8 mouse cellular contexts compared by ENCODE assay signal in genomic region chr4:126429347-126430079, GRCm38 (mm10). TPM values are rescaled to one million over a fixed set of nuclear protein-coding genes. Genes with fewer than 3 reads are reported as not detected.
DNase-seq lines count a peak whose midpoint lies in the region; ATAC-seq and TF ChIP-seq lines count a peak whose summit lies in the region.

Ago3 (minus strand) TSS chr4:126429556.

- no peaks in the 10 kb centered on the region for H3K9me3 ChIP-seq in heart, embryonic 15.5 days (replicated peaks)
- no peaks in the 10 kb centered on the region for H3K9me3 ChIP-seq in liver, embryonic 14.5 days (ENCODE audit: control insufficient read depth, low read length)
- H3K9me3 ChIP-seq in neural tube, embryonic 11.5 days (ENCODE audit: control insufficient read depth, low read length): no peaks in the 10 kb centered on the region
- H3K9me3 ChIP-seq in stomach, postnatal 0 days (ENCODE audit: control insufficient read depth, low read length): no peaks in the 10 kb centered on the region

- no peaks in the 10 kb centered on the region for H3K36me3 ChIP-seq in heart, embryonic 15.5 days
- no peaks in the 10 kb centered on the region for H3K36me3 ChIP-seq in liver, embryonic 14.5 days (replicated peaks; ENCODE audit: control insufficient read depth, insufficient read depth, low read depth)
- no peaks in the 10 kb centered on the region for H3K36me3 ChIP-seq in neural tube, embryonic 11.5 days (ENCODE audit: control insufficient read depth, insufficient read depth, low read length)
- no peaks in the 10 kb centered on the region for H3K36me3 ChIP-seq in stomach, postnatal 0 days (ENCODE audit: control insufficient read depth, insufficient read depth, low read length)

- TF ChIP-seq EP300 in liver, embryonic 14.5 days (IDR thresholded peaks at IDR 0.05; ENCODE audit: low read depth): no peak
- peak; percentile 33 for TF ChIP-seq EP300 in stomach, postnatal 0 days (optimal IDR thresholded peaks at IDR 0.05)

- peak within 1 kb of the TSS; percentile 86 for H3K27ac ChIP-seq in brown adipose tissue, adult 24 weeks (replicated peaks; ENCODE audit: low read depth, low read length)
- peak within 1 kb of the TSS; percentile 86 for H3K27ac ChIP-seq in heart, embryonic 15.5 days
- peak within 1 kb of the TSS; percentile 83 for H3K27ac ChIP-seq in liver, embryonic 14.5 days
- peak within 1 kb of the TSS; percentile 81 for H3K27ac ChIP-seq in neural tube, embryonic 11.5 days (ENCODE audit: low read depth, low read length)
- H3K27ac ChIP-seq in stomach, postnatal 0 days (replicated peaks): peak within 1 kb of the TSS; percentile 87

- DNase-seq in CD4-positive, CD25-positive, alpha-beta regulatory T cell, adult 2 months (ENCODE audit: low read depth, low spot score): peak; percentile 93
- peak; percentile 71 for DNase-seq in fibroblast of lung, adult 2 months (ENCODE audit: low read depth)
- peak; percentile 93 to 97 for DNase-seq in kidney, postnatal 25 days
- peak; percentile 83 to 88 (median 84) for DNase-seq in liver, embryonic 14.5 days (ENCODE audit: low read depth in 3 of 3, low spot score in 3 of 3)
- DNase-seq in neural tube, embryonic 11.5 days (ENCODE audit: low spot score): peak; percentile 93
- DNase-seq in stomach, postnatal 0 days (ENCODE audit: low spot score): peak; percentile 96

- peak within 1 kb of the TSS; percentile 94 for H3K4me3 ChIP-seq in brown adipose tissue, adult 24 weeks (ENCODE audit: insufficient read depth, low read depth, low read length)
- H3K4me3 ChIP-seq in heart, embryonic 15.5 days: peak within 1 kb of the TSS; percentile 87
- H3K4me3 ChIP-seq in liver, embryonic 14.5 days (ENCODE audit: insufficient read depth in 1 of 2, low read depth in 2 of 2, low read length in 2 of 2): peak within 1 kb of the TSS; percentile 78 to 90
- peak within 1 kb of the TSS; percentile 91 for H3K4me3 ChIP-seq in neural tube, embryonic 11.5 days (ENCODE audit: low read depth, low read length)
- H3K4me3 ChIP-seq in stomach, postnatal 0 days (ENCODE audit: low read depth, low read length): peak within 1 kb of the TSS; percentile 72

- TF ChIP-seq CTCF in liver, embryonic 14.5 days (IDR thresholded peaks at IDR 0.05; ENCODE audit: low read depth): 0 out of 2 replicates have a peak, but pooled peaks have one; percentile 6
- TF ChIP-seq CTCF in stomach, postnatal 0 days (IDR thresholded peaks at IDR 0.05; ENCODE audit: low read depth): no peak

- WGBS in heart, embryonic 15.5 days: under 1% methylated on average over 65 of the region's 65 CpGs
- under 1% methylated on average over 65 of the region's 65 CpGs for WGBS in liver, embryonic 14.5 days (ENCODE audit: insufficient replicate concordance)
- under 1% methylated on average over 61 of the region's 65 CpGs for WGBS in neural tube, embryonic 11.5 days
- WGBS in stomach, postnatal 0 days: under 1% methylated on average over 46 of the region's 65 CpGs

- H3K27me3 ChIP-seq in heart, embryonic 15.5 days: no peaks in the 10 kb centered on the region
- no peaks in the 10 kb centered on the region for H3K27me3 ChIP-seq in liver, embryonic 14.5 days (ENCODE audit: control insufficient read depth, insufficient read depth, low read length)
- H3K27me3 ChIP-seq in neural tube, embryonic 11.5 days (ENCODE audit: control insufficient read depth, insufficient read depth, low read length): no peaks in the 10 kb centered on the region
- H3K27me3 ChIP-seq in stomach, postnatal 0 days (ENCODE audit: control insufficient read depth, insufficient read depth, low read length): no peaks in the 10 kb centered on the region

- H3K4me2 ChIP-seq in heart, embryonic 15.5 days: peak within 1 kb of the TSS; percentile 91
- H3K4me2 ChIP-seq in liver, embryonic 14.5 days (ENCODE audit: low read depth): peak within 1 kb of the TSS; percentile 98
- H3K4me2 ChIP-seq in neural tube, embryonic 11.5 days (ENCODE audit: low read depth): peak within 1 kb of the TSS; percentile 92
- H3K4me2 ChIP-seq in stomach, postnatal 0 days (replicated peaks; ENCODE audit: low read depth): peak within 1 kb of the TSS; percentile 87

- H3K9ac ChIP-seq in heart, embryonic 15.5 days: peak within 1 kb of the TSS; percentile 78
- H3K9ac ChIP-seq in liver, embryonic 14.5 days (replicated peaks): peak within 1 kb of the TSS; percentile 92
- H3K9ac ChIP-seq in neural tube, embryonic 11.5 days (ENCODE audit: low read length): peak within 1 kb of the TSS; percentile 87
- H3K9ac ChIP-seq in stomach, postnatal 0 days (ENCODE audit: low read length): peak within 1 kb of the TSS; percentile 76

- H3K4me1 ChIP-seq in brown adipose tissue, adult 24 weeks (ENCODE audit: control insufficient read depth, insufficient read depth, insufficient read length, low read length): no peaks in the 10 kb centered on the region
- peaks cover 7% of the 10 kb centered on the region for H3K4me1 ChIP-seq in heart, embryonic 15.5 days (replicated peaks)
- peaks cover 9 to 13% of the 10 kb centered on the region in 2 experiments; a peak in 3 of 4 replicates for H3K4me1 ChIP-seq in liver, embryonic 14.5 days (replicated peaks; ENCODE audit: control insufficient read depth in 2 of 2, insufficient read depth in 2 of 2, low read length in 1 of 2)
- H3K4me1 ChIP-seq in neural tube, embryonic 11.5 days (ENCODE audit: control insufficient read depth, insufficient read depth, low read length): 0 out of 2 replicates have a peak, but pooled peaks cover 3% of the 10 kb centered on the region
- no peaks in the 10 kb centered on the region; the same call in 1 of the 2 replicates for H3K4me1 ChIP-seq in stomach, postnatal 0 days (replicated peaks; ENCODE audit: control insufficient read depth, insufficient read depth)

- peak; percentile 95 for ATAC-seq in heart, embryonic 15.5 days (replicated peaks; ENCODE audit: insufficient number of reproducible peaks, insufficient read depth, low FRiP score, low read depth)
- peak; percentile 97 for ATAC-seq in liver, embryonic 14.5 days (ENCODE audit: insufficient read depth)
- ATAC-seq in neural tube, embryonic 11.5 days (ENCODE audit: insufficient read depth, low FRiP score, low TSS enrichment): peak; percentile 93
- ATAC-seq in stomach, postnatal 0 days (ENCODE audit: low FRiP score, low TSS enrichment): peak; percentile 99

RNA-seq across cellular contexts. Expression of gene Ago3, which starts in this region (rescaled TPM):
- polyA plus RNA-seq in brown adipose tissue, adult 24 weeks (2012; ENCODE audit: insufficient read depth, insufficient read length, missing spikeins): 4.6 and 5.3 TPM in 2 replicates
- 11.5 and 13.9 TPM in 2 replicates for polyA plus RNA-seq in heart, embryonic 15.5 days (2015; fragmentation: Nextera tagmentation; extraction: Ambion mirVana)
- polyA plus RNA-seq in liver, embryonic 14.5 days (2012; rRNA removed): 0.88 and 1.1 TPM in 2 replicates
- 4.0 and 4.3 TPM in 2 replicates for polyA plus RNA-seq in liver, embryonic 14.5 days (2014; fragmentation: Nextera tagmentation; extraction: Ambion mirVana)
- 9.8 and 14.6 TPM in 2 replicates for polyA plus RNA-seq in neural tube, embryonic 11.5 days (2014; fragmentation: Nextera tagmentation; extraction: Ambion mirVana)
- polyA plus RNA-seq in stomach, postnatal 0 days (2015; fragmentation: Nextera tagmentation; extraction: Ambion mirVana): 7.7 and 8.0 TPM in 2 replicates

Comparison
In these comparisons a context has a peak if more than half of its experiments do, and no peak if none do; other contexts are left out.
1. Peak in every context shown above with its lines: DNase-seq, ATAC-seq, H3K4me3 ChIP-seq and H3K27ac ChIP-seq.